31 mouse cellular contexts compared by ENCODE assay signal in genomic region chr10:127488856-127489255, GRCm38 (mm10). TPM values are rescaled to one million over a fixed set of nuclear protein-coding genes. Genes with fewer than 3 reads are reported as not detected.
DNase-seq lines count a peak whose midpoint lies in the region; ATAC-seq lines count a peak whose summit lies in the region.
"Had no signal": no experiment of that assay in that cellular context is flagged by ENCODE, and none has a peak within 500 bp of the region (broad histone marks: within the 10 kb centered on the region; RNA-seq: fewer than 3 reads in every experiment).

No protein-coding gene starts in this region.

- peaks cover 59% of the 10 kb centered on the region for H3K36me3 ChIP-seq in hindbrain, embryonic 12.5 days
- peaks cover 13% of the 10 kb centered on the region for H3K36me3 ChIP-seq in hindbrain, embryonic 16.5 days (ENCODE audit: control insufficient read depth, insufficient read depth, low read length)
- peaks cover 38% of the 10 kb centered on the region; the same call in 1 of the 2 replicates for H3K36me3 ChIP-seq in hindbrain, embryonic 15.5 days
- peaks cover 5% of the 10 kb centered on the region for H3K36me3 ChIP-seq in hindbrain, embryonic 11.5 days (ENCODE audit: control insufficient read depth, insufficient read depth, low read length)

- peaks cover 16% of the 10 kb centered on the region for H3K4me1 ChIP-seq in hindbrain, embryonic 12.5 days
- peaks cover 15% of the 10 kb centered on the region for H3K4me1 ChIP-seq in hindbrain, embryonic 16.5 days (ENCODE audit: control insufficient read depth, insufficient read depth, low read depth, low read length)
- H3K4me1 ChIP-seq in hindbrain, embryonic 15.5 days (replicated peaks): peaks cover 37% of the 10 kb centered on the region
- no peaks in the 10 kb centered on the region for H3K4me1 ChIP-seq in hindbrain, embryonic 11.5 days (replicated peaks; ENCODE audit: control insufficient read depth, insufficient read depth, low read length)
- H3K4me1 ChIP-seq: embryonic facial prominence, embryonic 15.5 days; forebrain, embryonic 13.5 days had no signal

- H3K27ac ChIP-seq in hindbrain, embryonic 12.5 days: 0 out of 2 replicates have a peak overlapping the region, but pooled peaks have one; percentile 46
- no peak overlapping the region for H3K27ac ChIP-seq in hindbrain, embryonic 16.5 days (ENCODE audit: low read depth, low read length)
- H3K27ac ChIP-seq in hindbrain, embryonic 15.5 days (replicated peaks): 0 out of 2 replicates have a peak overlapping the region, but pooled peaks have one; percentile 25
- no peak overlapping the region for H3K27ac ChIP-seq in hindbrain, embryonic 11.5 days (ENCODE audit: low read depth, low read length)
- H3K27ac ChIP-seq: embryonic facial prominence, embryonic 12.5 days; embryonic facial prominence, embryonic 15.5 days; forebrain, embryonic 10.5 days; forebrain, embryonic 13.5 days; heart, adult 2 months had no signal

- ATAC-seq in hindbrain, embryonic 12.5 days (ENCODE audit: low FRiP score): no peak
- no peak for ATAC-seq in hindbrain, embryonic 16.5 days
- ATAC-seq in hindbrain, embryonic 15.5 days (ENCODE audit: low FRiP score, low read depth): no peak
- ATAC-seq in hindbrain, embryonic 11.5 days (ENCODE audit: low FRiP score): no peak
- ATAC-seq: forebrain, embryonic 13.5 days; forebrain, embryonic 16.5 days; intestine, postnatal 0 days; Patski had no signal

- intact Hi-C loops in heart, postnatal 10 days (cut with DNase I): no loop called here

- WGBS in hindbrain, embryonic 12.5 days: 91% methylated on average over 7 of the region's 7 CpGs
- WGBS in hindbrain, embryonic 16.5 days: 76% methylated on average over 7 of the region's 7 CpGs
- 80% methylated on average over 7 of the region's 7 CpGs for WGBS in hindbrain, embryonic 15.5 days
- WGBS in hindbrain, embryonic 11.5 days: 88% methylated on average over 7 of the region's 7 CpGs

- no peak overlapping the region for H3K9ac ChIP-seq in hindbrain, embryonic 12.5 days
- H3K9ac ChIP-seq in hindbrain, embryonic 16.5 days (ENCODE audit: low read depth, low read length): no peak overlapping the region
- no peak overlapping the region for H3K9ac ChIP-seq in hindbrain, embryonic 15.5 days
- no peak overlapping the region for H3K9ac ChIP-seq in hindbrain, embryonic 11.5 days (ENCODE audit: low read depth, low read length)
- H3K9ac ChIP-seq: embryonic facial prominence, embryonic 12.5 days; embryonic facial prominence, embryonic 15.5 days; forebrain, embryonic 13.5 days had no signal

- no peak for DNase-seq in hindbrain, embryonic 11.5 days (ENCODE audit: low spot score)
- DNase-seq in adipocyte (ENCODE audit: low spot score): peak; percentile 34
- peak; percentile 89 for DNase-seq in gonadal fat pad, adult 2 months (ENCODE audit: low read depth)
- no peak for DNase-seq in heart, postnatal 10 days
- DNase-seq: adrenal gland, adult 2 months; adrenal gland, postnatal 14 days; B cell, adult 2 months; cerebellum, adult 11 months; cerebellum, adult 2 months; cerebellum, adult 9-11 months; cerebellum, postnatal 25 days; gastrocnemius, postnatal 25 days; heart, adult 2 months; heart, postnatal 36 days; kidney, adult 2 months had no signal

- H3K27me3 ChIP-seq in hindbrain, embryonic 12.5 days: no peaks in the 10 kb centered on the region
- H3K27me3 ChIP-seq in hindbrain, embryonic 16.5 days (replicated peaks; ENCODE audit: control insufficient read depth, insufficient read depth, low read length): no peaks in the 10 kb centered on the region
- no peaks in the 10 kb centered on the region for H3K27me3 ChIP-seq in hindbrain, embryonic 15.5 days
- H3K27me3 ChIP-seq in hindbrain, embryonic 11.5 days (ENCODE audit: control insufficient read depth, insufficient read depth, low read length): no peaks in the 10 kb centered on the region
- H3K27me3 ChIP-seq: CH12.LX; embryonic facial prominence, embryonic 12.5 days; embryonic facial prominence, embryonic 15.5 days; forebrain, embryonic 13.5 days; Patski had no signal

- H3K9me3 ChIP-seq in hindbrain, embryonic 12.5 days (replicated peaks): no peaks in the 10 kb centered on the region
- H3K9me3 ChIP-seq in hindbrain, embryonic 16.5 days (ENCODE audit: control insufficient read depth, low read length): no peaks in the 10 kb centered on the region
- H3K9me3 ChIP-seq in hindbrain, embryonic 15.5 days: no peaks in the 10 kb centered on the region
- no peaks in the 10 kb centered on the region for H3K9me3 ChIP-seq in hindbrain, embryonic 11.5 days (ENCODE audit: control insufficient read depth, low read length)
- H3K9me3 ChIP-seq: embryonic facial prominence, embryonic 12.5 days; embryonic facial prominence, embryonic 15.5 days; forebrain, embryonic 10.5 days; forebrain, embryonic 13.5 days; G1E had no signal

- H3K4me3 ChIP-seq in hindbrain, embryonic 12.5 days: no peak overlapping the region
- H3K4me3 ChIP-seq in hindbrain, embryonic 16.5 days (ENCODE audit: low read length): no peak overlapping the region
- H3K4me3 ChIP-seq in hindbrain, embryonic 15.5 days: no peak overlapping the region
- no peak overlapping the region for H3K4me3 ChIP-seq in hindbrain, embryonic 11.5 days (ENCODE audit: low read depth, low read length)
- H3K4me3 ChIP-seq: embryonic facial prominence, embryonic 12.5 days; embryonic facial prominence, embryonic 15.5 days; erythroblast, embryonic 14.5 days; forebrain, embryonic 10.5 days; forebrain, embryonic 13.5 days; heart, adult 2 months had no signal

- no peak overlapping the region for H3K4me2 ChIP-seq in hindbrain, embryonic 12.5 days (replicated peaks)
- no peak overlapping the region for H3K4me2 ChIP-seq in hindbrain, embryonic 16.5 days (ENCODE audit: low read length)
- H3K4me2 ChIP-seq in hindbrain, embryonic 15.5 days: no peak overlapping the region
- H3K4me2 ChIP-seq in hindbrain, embryonic 11.5 days (replicated peaks; ENCODE audit: low read depth, low read length): no peak overlapping the region
- H3K4me2 ChIP-seq: embryonic facial prominence, embryonic 12.5 days; embryonic facial prominence, embryonic 15.5 days; forebrain, embryonic 13.5 days; heart, embryonic 11.5 days had no signal

RNA-seq across cellular contexts. Expression of gene Stac3, which starts 12.6 kb away (rescaled TPM):
- 2.2 and 4.8 TPM in 2 replicates for polyA plus RNA-seq in hindbrain, embryonic 12.5 days (2016; fragmentation: Nextera tagmentation; extraction: Ambion mirVana)
- polyA plus RNA-seq in hindbrain, embryonic 16.5 days (2015; fragmentation: Nextera tagmentation; extraction: Ambion mirVana): 2.0 and 3.3 TPM in 2 replicates
- 2.5 and 2.9 TPM in 2 replicates for polyA plus RNA-seq in hindbrain, embryonic 15.5 days (2015; fragmentation: Nextera tagmentation; extraction: Ambion mirVana)
- 0.36 and 0.43 TPM in 2 replicates for polyA plus RNA-seq in hindbrain, embryonic 11.5 days (2014; fragmentation: Nextera tagmentation; extraction: Ambion mirVana)
- 1.1 and 2.1 TPM in 2 replicates for polyA plus RNA-seq in gonadal fat pad, adult 2 months (2012; rRNA removed)
- 1 to 10 TPM; 1.1 to 1.7 TPM for total RNA-seq in heart, postnatal 10 days (2021)
- total RNA-seq: common myeloid progenitor, adult 5-6 weeks had no signal

RNA-seq across cellular contexts. Expression of gene Ndufa4l2, which starts 25.9 kb away (rescaled TPM):
- polyA plus RNA-seq in hindbrain, embryonic 12.5 days (2016; fragmentation: Nextera tagmentation; extraction: Ambion mirVana): 7.7 and 8.4 TPM in 2 replicates
- 23.2 and 29.5 TPM in 2 replicates for polyA plus RNA-seq in hindbrain, embryonic 16.5 days (2015; fragmentation: Nextera tagmentation; extraction: Ambion mirVana)
- 20.7 and 24.4 TPM in 2 replicates for polyA plus RNA-seq in hindbrain, embryonic 15.5 days (2015; fragmentation: Nextera tagmentation; extraction: Ambion mirVana)
- polyA plus RNA-seq in hindbrain, embryonic 11.5 days (2014; fragmentation: Nextera tagmentation; extraction: Ambion mirVana): 6.5 and 7.0 TPM in 2 replicates
- polyA plus RNA-seq in gonadal fat pad, adult 2 months (2012; rRNA removed): 25.5 and 29.3 TPM in 2 replicates
- 10 to 100 TPM; 44.5 to 54.0 TPM for total RNA-seq in heart, postnatal 10 days (2021)
- total RNA-seq: common myeloid progenitor, adult 5-6 weeks had no signal

RNA-seq across cellular contexts. Expression of gene Shmt2, which starts 33.4 kb away (rescaled TPM):
- polyA plus RNA-seq in hindbrain, embryonic 12.5 days (2016; fragmentation: Nextera tagmentation; extraction: Ambion mirVana): 67.1 and 67.5 TPM in 2 replicates
- polyA plus RNA-seq in hindbrain, embryonic 16.5 days (2015; fragmentation: Nextera tagmentation; extraction: Ambion mirVana): 52.8 and 59.3 TPM in 2 replicates
- 56.2 and 64.8 TPM in 2 replicates for polyA plus RNA-seq in hindbrain, embryonic 15.5 days (2015; fragmentation: Nextera tagmentation; extraction: Ambion mirVana)
- polyA plus RNA-seq in hindbrain, embryonic 11.5 days (2014; fragmentation: Nextera tagmentation; extraction: Ambion mirVana): 70.3 and 70.4 TPM in 2 replicates
- 103 and 134 TPM in 2 replicates for polyA plus RNA-seq in gonadal fat pad, adult 2 months (2012; rRNA removed)
- 10 to 100 TPM; 41.3 to 41.7 TPM for total RNA-seq in heart, postnatal 10 days (2021)

RNA-seq across cellular contexts. Expression of gene Nxph4, which starts 45.5 kb away (rescaled TPM):
- 101 and 109 TPM in 2 replicates for polyA plus RNA-seq in hindbrain, embryonic 12.5 days (2016; fragmentation: Nextera tagmentation; extraction: Ambion mirVana)
- 129 and 136 TPM in 2 replicates for polyA plus RNA-seq in hindbrain, embryonic 16.5 days (2015; fragmentation: Nextera tagmentation; extraction: Ambion mirVana)
- polyA plus RNA-seq in hindbrain, embryonic 15.5 days (2015; fragmentation: Nextera tagmentation; extraction: Ambion mirVana): 161 and 194 TPM in 2 replicates
- polyA plus RNA-seq in hindbrain, embryonic 11.5 days (2014; fragmentation: Nextera tagmentation; extraction: Ambion mirVana): 54.5 and 59.8 TPM in 2 replicates
- polyA plus RNA-seq in gonadal fat pad, adult 2 months (2012; rRNA removed): 11.6 and 26.9 TPM in 2 replicates
- 1 to 10 TPM; 1.3 to 1.8 TPM for total RNA-seq in heart, postnatal 10 days (2021)
- total RNA-seq: common myeloid progenitor, adult 5-6 weeks; granulocyte monocyte progenitor cell, adult 5-6 weeks had no signal
- polyA plus RNA-seq: erythroblast, embryonic 14.5 days had no signal

Comparison
In these comparisons a context has a peak if more than half of its experiments do, and no peak if none do; other contexts are left out.
1. H3K27ac ChIP-seq: peak in hindbrain, embryonic 12.5 days (single experiment) and hindbrain, embryonic 15.5 days (single experiment); none in hindbrain, embryonic 16.5 days (single experiment) and hindbrain, embryonic 11.5 days (single experiment).
2. DNase-seq: peak in adipocyte (single experiment) and gonadal fat pad, adult 2 months (single experiment); none in hindbrain, embryonic 11.5 days (single experiment) and heart, postnatal 10 days (0 of 2).